Mouse (Mus musculus): ENCODE measurements around the gene Lrp1. TPM values are rescaled to one million over a fixed set of nuclear protein-coding genes. Genes with fewer than 3 reads are reported as not detected.

Gene Lrp1
- total and polyA plus RNA-seq, 3 experiments = 3.1 to 51.2 (median 11.8) TPM

DNA sequence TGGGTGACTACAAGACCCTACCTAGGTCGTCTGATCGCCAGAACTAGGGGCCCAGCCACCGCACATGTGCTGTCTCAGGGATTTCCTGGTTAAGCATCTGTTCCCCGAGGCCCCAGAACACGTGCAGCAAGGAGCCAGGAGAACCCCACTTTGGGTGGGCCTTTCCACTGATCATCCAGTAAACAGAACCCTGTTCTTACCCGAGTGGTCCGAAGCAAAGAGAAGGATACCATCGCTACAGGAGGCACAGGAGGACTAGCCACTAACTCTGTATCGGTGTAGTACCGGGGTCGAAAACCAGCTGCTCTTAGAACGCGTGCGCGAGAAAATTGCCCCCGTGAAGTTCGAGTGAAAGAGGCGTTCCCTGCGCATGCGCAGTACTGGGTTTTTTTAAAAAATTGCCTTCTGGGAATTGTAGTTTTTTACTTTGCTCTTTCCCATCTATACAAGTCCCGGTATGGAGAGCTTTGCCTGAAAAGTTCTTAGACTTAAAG is 98.8 kb downstream of the Lrp1 start, which contains the start of gene Shmt2:
Gene Shmt2, minus strand, starts transcription at position 357 of the 494 bp plus-strand sequence.
- in situ Hi-C loops (cut with MboI; ENCODE audit: low pct_ligation_motif_present, low pct_unique_long_range_greater_than_20kb, low sequenced_read_pairs) (no loop called here), dilution Hi-C loops (cut with MboI; ENCODE audit: extremely low pct_ligation_motif_present, extremely low pct_unique_long_range_greater_than_20kb, low sequenced_read_pairs) (no loop called here)
- Histone ChIP-seq H3K4me2 (ENCODE audit: insufficient read depth, low read depth, poor library complexity, severe bottlenecking) (peak within 1 kb of the TSS; percentile 42), H3K9me3 (replicated peaks; ENCODE audit: low read length) (no peaks in the 10 kb centered on the region), H3K27ac (ENCODE audit: insufficient read depth, low read depth) (peak within 1 kb of the TSS; percentile 78), H3K4me3 (replicated peaks in 1 of 3; ENCODE audit: low read depth in 2 of 3, low read length in 2 of 3, poor library complexity in 1 of 3) (peak within 1 kb of the TSS; percentile 73 to 93 (median 85)), H3K36me3 (replicated peaks in 1 of 2; ENCODE audit: control insufficient read depth in 1 of 2, insufficient read depth in 1 of 2, low read length in 1 of 2) (peaks cover 30 to 39% of the 10 kb centered on the region in 2 experiments), H3K79me2 (replicated peaks; ENCODE audit: control insufficient read depth, extremely low read depth, insufficient read depth, poor library complexity, severe bottlenecking) (peaks cover 28% of the 10 kb centered on the region), H3K27me3 (replicated peaks) (peaks cover 23% of the 10 kb centered on the region), H3K9ac (ENCODE audit: insufficient read depth, low read depth) (peak within 1 kb of the TSS; percentile 92), H3K4me1 (ENCODE audit: control insufficient read depth in 1 of 2, insufficient read depth in 2 of 2) (peaks cover 11 to 37% of the 10 kb centered on the region in 2 experiments)
- TF ChIP-seq POLR2A (IDR thresholded peaks at IDR 0.05; ENCODE audit: low read depth, low read length) = peak; percentile 93
- peak; percentile 90 for TF ChIP-seq ZNF384 (IDR thresholded peaks at IDR 0.05; ENCODE audit: low read depth, low read length)
- no peak for TF ChIP-seq E2F4 (IDR thresholded peaks at IDR 0.05; ENCODE audit: insufficient replicate concordance, low read depth, low read length)
- no peak for TF ChIP-seq PAX5 (IDR thresholded peaks at IDR 0.05; ENCODE audit: low read length)
- 0 out of 2 replicates have a peak, but pooled peaks have one; percentile 51 for TF ChIP-seq UBTF (IDR thresholded peaks at IDR 0.05; ENCODE audit: low read depth, low read length)
- no peak; the same call in 1 of the 2 replicates for TF ChIP-seq ZMIZ1 (IDR thresholded peaks at IDR 0.05; ENCODE audit: low read depth, low read length)
- TF ChIP-seq MEF2A (IDR thresholded peaks at IDR 0.05; ENCODE audit: borderline replicate concordance, low read depth, low read length) = no peak
- TF ChIP-seq TCF12 (IDR thresholded peaks at IDR 0.05; ENCODE audit: low read depth, low read length) = peak; percentile 82
- TF ChIP-seq CHD1 (IDR thresholded peaks at IDR 0.05; ENCODE audit: low read depth, low read length) = no peak
- TF ChIP-seq MAFK (IDR thresholded peaks at IDR 0.05; ENCODE audit: insufficient replicate concordance, low read length) = no peak
- TF ChIP-seq EP300 (IDR thresholded peaks at IDR 0.05; ENCODE audit: low read length) = no peak
- peak; percentile 58; the same call in 1 of the 2 replicates for TF ChIP-seq ELF1 (IDR thresholded peaks at IDR 0.05; ENCODE audit: low read depth, low read length)
- TF ChIP-seq IRF4 (IDR thresholded peaks at IDR 0.05; ENCODE audit: low read depth, low read length) = no peak; the same call in 1 of the 2 replicates
- peak; percentile 97 for TF ChIP-seq TBP (conservative IDR thresholded peaks at IDR 0.05; ENCODE audit: low read depth, low read length)
- no peak for TF ChIP-seq POLR2AphosphoS2 (IDR thresholded peaks at IDR 0.05; ENCODE audit: low read depth, low read length)
- peak; percentile 30; the same call in 1 of the 2 replicates for TF ChIP-seq JUN (IDR thresholded peaks at IDR 0.05; ENCODE audit: insufficient read depth, low read depth, low read length)
- TF ChIP-seq CTCF (conservative IDR thresholded peaks at IDR 0.05 in 1 of 2, IDR thresholded peaks at IDR 0.05 in 1 of 2; ENCODE audit: low read depth in 2 of 2, low read length in 2 of 2) = no peak
- no peak for TF ChIP-seq USF1 (IDR thresholded peaks at IDR 0.05; ENCODE audit: low read depth, low read length)
- peak; percentile 90 for TF ChIP-seq SIN3A (IDR thresholded peaks at IDR 0.05; ENCODE audit: low read length)
- peak; percentile 99 for TF ChIP-seq NRF1 (IDR thresholded peaks at IDR 0.05; ENCODE audit: low read depth, low read length)
- no peak for TF ChIP-seq RCOR1 (conservative IDR thresholded peaks at IDR 0.05; ENCODE audit: low read depth, low read length)
- peak; percentile 100 for TF ChIP-seq HCFC1 (IDR thresholded peaks at IDR 0.05; ENCODE audit: low read depth, low read length)
- no peak for TF ChIP-seq USF2 (conservative IDR thresholded peaks at IDR 0.05; ENCODE audit: low read depth, low read length)
- TF ChIP-seq ZC3H11A (IDR thresholded peaks at IDR 0.05; ENCODE audit: low read depth, low read length) = no peak
- TF ChIP-seq MXI1 (IDR thresholded peaks at IDR 0.05; ENCODE audit: low read depth, low read length) = peak; percentile 97
- TF ChIP-seq MAZ (IDR thresholded peaks at IDR 0.05; ENCODE audit: low read depth, low read length) = peak; percentile 62
- peak; percentile 88 for TF ChIP-seq CHD2 (IDR thresholded peaks at IDR 0.05; ENCODE audit: low read length)
- peak; percentile 83 for TF ChIP-seq BHLHE40 (IDR thresholded peaks at IDR 0.05; ENCODE audit: low read depth, low read length)
- TF ChIP-seq RAD21 (IDR thresholded peaks at IDR 0.05; ENCODE audit: low read depth, low read length) = no peak
- TF ChIP-seq MYC (IDR thresholded peaks at IDR 0.05; ENCODE audit: low read depth, low read length) = peak; percentile 99
- peak; percentile 95; the same call in 1 of the 2 replicates for TF ChIP-seq KAT2A (IDR thresholded peaks at IDR 0.05; ENCODE audit: insufficient replicate concordance, low read length)
- TF ChIP-seq NELFE (IDR thresholded peaks at IDR 0.05; ENCODE audit: low read depth, low read length) = peak; percentile 92
- TF ChIP-seq ETS1 (conservative IDR thresholded peaks at IDR 0.05; ENCODE audit: low read depth, low read length) = peak; percentile 7; the same call in 1 of the 2 replicates
- no peak for TF ChIP-seq SMC3 (IDR thresholded peaks at IDR 0.05; ENCODE audit: low read depth, low read length)
- peak; percentile 97 for TF ChIP-seq MAX (IDR thresholded peaks at IDR 0.05; ENCODE audit: low read length)
- TF ChIP-seq GABPA (IDR thresholded peaks at IDR 0.05; ENCODE audit: insufficient replicate concordance, low read depth, low read length) = peak; percentile 41; the same call in 1 of the 2 replicates
- 0 out of 2 replicates have a peak, but pooled peaks have one; percentile 5 for TF ChIP-seq JUND (conservative IDR thresholded peaks at IDR 0.05; ENCODE audit: low read depth, low read length)
- TF ChIP-seq ZKSCAN1 (IDR thresholded peaks at IDR 0.05; ENCODE audit: borderline replicate concordance, low read depth, low read length) = no peak
- DNase-seq (ENCODE audit: extremely low read depth) = peak; percentile 96
